ENCODE assay signal across 7 mouse cellular contexts in genomic region chr1:37996877-37997484, GRCm38 (mm10). TPM values are rescaled to one million over a fixed set of nuclear protein-coding genes. Genes with fewer than 3 reads are reported as not detected.
A peak's percentile ranks its signal among the peaks of the same experiment; 100 is the strongest.
DNase-seq lines count a peak whose midpoint lies in the region; ATAC-seq lines count a peak whose summit lies in the region.

No protein-coding gene starts in this region.

- DNase-seq in adrenal gland, postnatal 14 days, result peak; percentile 98
- peak; percentile 99 for DNase-seq in embryonic facial prominence, embryonic 11.5 days (ENCODE audit: low spot score)
- DNase-seq in kidney, adult 11 months, result peak; percentile 99
- peak; percentile 94 for DNase-seq in limb, embryonic 10.5 days (ENCODE audit: low spot score)
- peak; percentile 97 for DNase-seq in spleen, adult 12 weeks (ENCODE audit: low spot score)

- H3K9me3 ChIP-seq in embryonic facial prominence, embryonic 11.5 days (replicated peaks; ENCODE audit: control insufficient read depth, low read length), result no peaks in the 10 kb centered on the region
- no peaks in the 10 kb centered on the region for H3K9me3 ChIP-seq in limb, embryonic 10.5 days (replicated peaks)
- no peaks in the 10 kb centered on the region for H3K9me3 ChIP-seq in midbrain, embryonic 13.5 days

- peak; percentile 94 for ATAC-seq in embryonic facial prominence, embryonic 11.5 days (replicated peaks; ENCODE audit: insufficient number of reproducible peaks, low FRiP score, low TSS enrichment, low read depth)
- peak; percentile 90 for ATAC-seq in granulocyte monocyte progenitor cell, adult 5-6 weeks (replicated peaks; ENCODE audit: poor library complexity, severe bottlenecking)
- ATAC-seq in midbrain, embryonic 13.5 days, result peak; percentile 97

- peak overlapping the region; percentile 72 for H3K4me2 ChIP-seq in embryonic facial prominence, embryonic 11.5 days (ENCODE audit: low read depth, low read length)
- H3K4me2 ChIP-seq in midbrain, embryonic 13.5 days (replicated peaks), result peak overlapping the region; percentile 85

- peak overlapping the region; percentile 84 for H3K4me3 ChIP-seq in embryonic facial prominence, embryonic 11.5 days (ENCODE audit: low read depth, low read length)
- H3K4me3 ChIP-seq in limb, embryonic 10.5 days, result peak overlapping the region; percentile 69
- peak overlapping the region; percentile 95 for H3K4me3 ChIP-seq in midbrain, embryonic 13.5 days (replicated peaks)

- H3K27ac ChIP-seq in embryonic facial prominence, embryonic 11.5 days (replicated peaks; ENCODE audit: low read depth, low read length), result peak overlapping the region; percentile 82
- H3K27ac ChIP-seq in limb, embryonic 10.5 days, result peak overlapping the region; percentile 90
- H3K27ac ChIP-seq in midbrain, embryonic 13.5 days, result peak overlapping the region; percentile 93

- no peaks in the 10 kb centered on the region for H3K27me3 ChIP-seq in embryonic facial prominence, embryonic 11.5 days (ENCODE audit: control insufficient read depth, insufficient read depth, low read length)
- H3K27me3 ChIP-seq in limb, embryonic 10.5 days (ENCODE audit: low read depth, poor library complexity, severe bottlenecking), result no peaks in the 10 kb centered on the region
- no peaks in the 10 kb centered on the region for H3K27me3 ChIP-seq in midbrain, embryonic 13.5 days

- peaks cover 3% of the 10 kb centered on the region for H3K36me3 ChIP-seq in embryonic facial prominence, embryonic 11.5 days (replicated peaks; ENCODE audit: control insufficient read depth, insufficient read depth, low read depth, low read length)
- H3K36me3 ChIP-seq in limb, embryonic 10.5 days, result peaks cover 38% of the 10 kb centered on the region
- peaks cover 35% of the 10 kb centered on the region for H3K36me3 ChIP-seq in midbrain, embryonic 13.5 days

- H3K4me1 ChIP-seq in embryonic facial prominence, embryonic 11.5 days (ENCODE audit: control insufficient read depth, insufficient read depth, low read length), result no peaks in the 10 kb centered on the region
- H3K4me1 ChIP-seq in limb, embryonic 10.5 days, result peaks cover 18% of the 10 kb centered on the region
- peaks cover 21% of the 10 kb centered on the region for H3K4me1 ChIP-seq in midbrain, embryonic 13.5 days (replicated peaks)

- WGBS in embryonic facial prominence, embryonic 11.5 days, result under 1% methylated on average over 42 of the region's 42 CpGs
- under 1% methylated on average over 42 of the region's 42 CpGs for WGBS in limb, embryonic 10.5 days
- WGBS in midbrain, embryonic 13.5 days, result under 1% methylated on average over 42 of the region's 42 CpGs

- H3K9ac ChIP-seq in embryonic facial prominence, embryonic 11.5 days (replicated peaks; ENCODE audit: low read length), result peak overlapping the region; percentile 79
- H3K9ac ChIP-seq in midbrain, embryonic 13.5 days (replicated peaks), result peak overlapping the region; percentile 97

RNA-seq across cellular contexts. Expression of gene Txndc9, which starts 0.7 kb away (rescaled TPM):
- 68.2 and 69.0 TPM in 2 replicates for total RNA-seq in adrenal gland, postnatal 14 days (2021)
- polyA plus RNA-seq in embryonic facial prominence, embryonic 11.5 days (2014; fragmentation: Nextera tagmentation; extraction: Ambion mirVana), result 176 and 177 TPM in 2 replicates
- total RNA-seq in granulocyte monocyte progenitor cell, adult 5-6 weeks (2014; fragmentation: Nextera tagmentation), result 40.1 and 47.1 TPM in 2 replicates
- total RNA-seq in granulocyte monocyte progenitor cell, adult 5-6 weeks (2017), result 49.6 and 51.8 TPM in 2 replicates
- polyA plus RNA-seq in limb, embryonic 10.5 days (2016; fragmentation: Nextera tagmentation; extraction: Ambion mirVana), result 130 and 135 TPM in 2 replicates
- polyA plus RNA-seq in midbrain, embryonic 13.5 days (2015; fragmentation: Nextera tagmentation; extraction: Ambion mirVana), result 165 and 167 TPM in 2 replicates

RNA-seq across cellular contexts. Expression of gene Eif5b, which starts 0.8 kb away (rescaled TPM):
- total RNA-seq in adrenal gland, postnatal 14 days (2021), result 45.0 and 48.2 TPM in 2 replicates
- polyA plus RNA-seq in embryonic facial prominence, embryonic 11.5 days (2014; fragmentation: Nextera tagmentation; extraction: Ambion mirVana), result 28.6 and 33.3 TPM in 2 replicates
- 41.1 and 73.3 TPM in 2 replicates for total RNA-seq in granulocyte monocyte progenitor cell, adult 5-6 weeks (2014; fragmentation: Nextera tagmentation)
- 22.8 and 33.5 TPM in 2 replicates for total RNA-seq in granulocyte monocyte progenitor cell, adult 5-6 weeks (2017)
- polyA plus RNA-seq in limb, embryonic 10.5 days (2016; fragmentation: Nextera tagmentation; extraction: Ambion mirVana), result 24.5 and 27.2 TPM in 2 replicates
- polyA plus RNA-seq in midbrain, embryonic 13.5 days (2015; fragmentation: Nextera tagmentation; extraction: Ambion mirVana), result 26.5 and 27.0 TPM in 2 replicates

RNA-seq across cellular contexts. Expression of gene Lyg1, which starts 39.4 kb away (rescaled TPM):
- total RNA-seq in adrenal gland, postnatal 14 days (2021), result not detected in 2 replicates
- polyA plus RNA-seq in embryonic facial prominence, embryonic 11.5 days (2014; fragmentation: Nextera tagmentation; extraction: Ambion mirVana), result not detected in 2 replicates
- not detected in 2 replicates for total RNA-seq in granulocyte monocyte progenitor cell, adult 5-6 weeks (2014; fragmentation: Nextera tagmentation)
- not detected in 2 replicates for total RNA-seq in granulocyte monocyte progenitor cell, adult 5-6 weeks (2017)
- polyA plus RNA-seq in limb, embryonic 10.5 days (2016; fragmentation: Nextera tagmentation; extraction: Ambion mirVana), result not detected in 2 replicates
- polyA plus RNA-seq in midbrain, embryonic 13.5 days (2015; fragmentation: Nextera tagmentation; extraction: Ambion mirVana), result not detected in 2 replicates

Comparison
In these comparisons a context has a peak if more than half of its experiments do, and no peak if none do; other contexts are left out.
1. Peak in every context shown above with its lines: DNase-seq, ATAC-seq, H3K4me3 ChIP-seq and H3K27ac ChIP-seq.